Mouse (Mus musculus): ENCODE results near the gene Gnb5. TPM values are rescaled to one million over a fixed set of nuclear protein-coding genes. Genes with fewer than 3 reads are reported as not detected.

Gnb5 gene
- total and polyA plus RNA-seq, 3 experiments, result 3.1 to 6.5 (median 4.7) TPM

GRCm38 (mm10) chr9:75275051-75275450 is 31.0 kb upstream of the Gnb5 start:
- Histone ChIP-seq H3K27me3 (replicated peaks) (no peaks in the 10 kb centered on the region), H3K9me3 (replicated peaks; ENCODE audit: low read length) (peaks cover 4% of the 10 kb centered on the region), H3K4me3 (replicated peaks in 1 of 3; ENCODE audit: low read depth in 2 of 3, low read length in 2 of 3, poor library complexity in 1 of 3) (peak overlapping the region; percentile 21 to 55 (median 39)), H3K79me2 (replicated peaks; ENCODE audit: control insufficient read depth, extremely low read depth, insufficient read depth, poor library complexity, severe bottlenecking) (no peaks in the 10 kb centered on the region), H3K4me2 (ENCODE audit: insufficient read depth, low read depth, poor library complexity, severe bottlenecking) (no peak overlapping the region), H3K4me1 (ENCODE audit: control insufficient read depth in 1 of 2, insufficient read depth in 2 of 2) (peaks cover 10 to 38% of the 10 kb centered on the region in 2 experiments), H3K27ac (ENCODE audit: insufficient read depth, low read depth) (peak overlapping the region; percentile 32; the same call in 1 of the 2 replicates), H3K9ac (ENCODE audit: insufficient read depth, low read depth) (peak overlapping the region; percentile 10; the same call in 1 of the 2 replicates), H3K36me3 (replicated peaks in 1 of 2; ENCODE audit: control insufficient read depth in 1 of 2, insufficient read depth in 1 of 2, low read length in 1 of 2) (peaks cover 8 to 36% of the 10 kb centered on the region in 2 experiments)
- in situ Hi-C loops (cut with MboI; ENCODE audit: low pct_ligation_motif_present, low pct_unique_long_range_greater_than_20kb, low sequenced_read_pairs) (loop anchor here (10.0 kb wide), 2 partner anchors 70 to 370 kb away; no protein-coding TSS in a partner anchor), dilution Hi-C loops (cut with MboI; ENCODE audit: extremely low pct_ligation_motif_present, extremely low pct_unique_long_range_greater_than_20kb, low sequenced_read_pairs) (no loop called here)
- peak; percentile 88 for DNase-seq (ENCODE audit: extremely low read depth)
- TF ChIP-seq TCF12 (IDR thresholded peaks at IDR 0.05; ENCODE audit: low read depth, low read length), result peak; percentile 56; the same call in 1 of the 2 replicates
- TF ChIP-seq HCFC1 (IDR thresholded peaks at IDR 0.05; ENCODE audit: low read depth, low read length), result no peak; the same call in 1 of the 2 replicates
- no peak for TF ChIP-seq CHD2 (IDR thresholded peaks at IDR 0.05; ENCODE audit: low read length)
- peak; percentile 87 for TF ChIP-seq NRF1 (IDR thresholded peaks at IDR 0.05; ENCODE audit: low read depth, low read length)
- peak in 1 of 2 experiments; percentile 84; a peak in 2 of 4 replicates for TF ChIP-seq CTCF (conservative IDR thresholded peaks at IDR 0.05 in 1 of 2, IDR thresholded peaks at IDR 0.05 in 1 of 2; ENCODE audit: low read depth in 2 of 2, low read length in 2 of 2)
- TF ChIP-seq MXI1 (IDR thresholded peaks at IDR 0.05; ENCODE audit: low read depth, low read length), result peak; percentile 32; the same call in 1 of the 2 replicates
- no peak for TF ChIP-seq PAX5 (IDR thresholded peaks at IDR 0.05; ENCODE audit: low read length)
- TF ChIP-seq BHLHE40 (IDR thresholded peaks at IDR 0.05; ENCODE audit: low read depth, low read length), result peak; percentile 47
- peak; percentile 19 for TF ChIP-seq ZC3H11A (IDR thresholded peaks at IDR 0.05; ENCODE audit: low read depth, low read length)
- peak; percentile 90 for TF ChIP-seq RAD21 (IDR thresholded peaks at IDR 0.05; ENCODE audit: low read depth, low read length)
- TF ChIP-seq NELFE (IDR thresholded peaks at IDR 0.05; ENCODE audit: low read depth, low read length), result 0 out of 2 replicates have a peak, but pooled peaks have one; percentile 29
- TF ChIP-seq POLR2AphosphoS2 (IDR thresholded peaks at IDR 0.05; ENCODE audit: low read depth, low read length), result no peak
- peak; percentile 49; the same call in 1 of the 2 replicates for TF ChIP-seq MYC (IDR thresholded peaks at IDR 0.05; ENCODE audit: low read depth, low read length)
- TF ChIP-seq TBP (conservative IDR thresholded peaks at IDR 0.05; ENCODE audit: low read depth, low read length), result 0 out of 2 replicates have a peak, but pooled peaks have one; percentile 67
- TF ChIP-seq SMC3 (IDR thresholded peaks at IDR 0.05; ENCODE audit: low read depth, low read length), result peak; percentile 78
- peak; percentile 63; the same call in 1 of the 2 replicates for TF ChIP-seq MEF2A (IDR thresholded peaks at IDR 0.05; ENCODE audit: borderline replicate concordance, low read depth, low read length)
- no peak for TF ChIP-seq UBTF (IDR thresholded peaks at IDR 0.05; ENCODE audit: low read depth, low read length)
- TF ChIP-seq POLR2A (IDR thresholded peaks at IDR 0.05; ENCODE audit: low read depth, low read length), result peak; percentile 46; the same call in 1 of the 2 replicates
- no peak for TF ChIP-seq ZMIZ1 (IDR thresholded peaks at IDR 0.05; ENCODE audit: low read depth, low read length)

GRCm38 (mm10) chr9:75280814-75281213 is 25.3 kb upstream of the Gnb5 start:
- H3K27ac ChIP-seq (ENCODE audit: insufficient read depth, low read depth), result no peak overlapping the region

More at GRCm38 (mm10) chr9:75280814-75281213, 25.3 kb upstream of the Gnb5 start:
- Histone ChIP-seq H3K9ac (ENCODE audit: insufficient read depth, low read depth) (no peak overlapping the region), H3K4me3 (replicated peaks in 1 of 3; ENCODE audit: low read depth in 2 of 3, low read length in 2 of 3, poor library complexity in 1 of 3) (no peak overlapping the region), H3K9me3 (replicated peaks; ENCODE audit: low read length) (no peaks in the 10 kb centered on the region), H3K36me3 (replicated peaks in 1 of 2; ENCODE audit: control insufficient read depth in 1 of 2, insufficient read depth in 1 of 2, low read length in 1 of 2) (peaks cover 2 to 32% of the 10 kb centered on the region in 2 experiments), H3K4me2 (ENCODE audit: insufficient read depth, low read depth, poor library complexity, severe bottlenecking) (no peak overlapping the region), H3K4me1 (ENCODE audit: control insufficient read depth in 1 of 2, insufficient read depth in 2 of 2) (peaks cover 11 to 41% of the 10 kb centered on the region in 2 experiments), H3K79me2 (replicated peaks; ENCODE audit: control insufficient read depth, extremely low read depth, insufficient read depth, poor library complexity, severe bottlenecking) (no peaks in the 10 kb centered on the region), H3K27me3 (replicated peaks) (no peaks in the 10 kb centered on the region)
- dilution Hi-C loops (cut with MboI; ENCODE audit: extremely low pct_ligation_motif_present, extremely low pct_unique_long_range_greater_than_20kb, low sequenced_read_pairs) (no loop called here), in situ Hi-C loops (cut with MboI; ENCODE audit: low pct_ligation_motif_present, low pct_unique_long_range_greater_than_20kb, low sequenced_read_pairs) (loop anchor here (10.0 kb wide), 1 partner anchor 226 kb away; no protein-coding TSS in a partner anchor)
- DNase-seq (ENCODE audit: extremely low read depth), result peak; percentile 66
- TF ChIP-seq USF1 (IDR thresholded peaks at IDR 0.05; ENCODE audit: low read depth, low read length), result no peak
- no peak for TF ChIP-seq NELFE (IDR thresholded peaks at IDR 0.05; ENCODE audit: low read depth, low read length)
- TF ChIP-seq SMC3 (IDR thresholded peaks at IDR 0.05; ENCODE audit: low read depth, low read length), result peak; percentile 64
- TF ChIP-seq POLR2A (IDR thresholded peaks at IDR 0.05; ENCODE audit: low read depth, low read length), result no peak
- TF ChIP-seq JUN (IDR thresholded peaks at IDR 0.05; ENCODE audit: insufficient read depth, low read depth, low read length), result no peak
- TF ChIP-seq RAD21 (IDR thresholded peaks at IDR 0.05; ENCODE audit: low read depth, low read length), result peak; percentile 70
- TF ChIP-seq RCOR1 (conservative IDR thresholded peaks at IDR 0.05; ENCODE audit: low read depth, low read length), result no peak
- no peak for TF ChIP-seq NRF1 (IDR thresholded peaks at IDR 0.05; ENCODE audit: low read depth, low read length)
- no peak for TF ChIP-seq GABPA (IDR thresholded peaks at IDR 0.05; ENCODE audit: insufficient replicate concordance, low read depth, low read length)
- no peak for TF ChIP-seq MXI1 (IDR thresholded peaks at IDR 0.05; ENCODE audit: low read depth, low read length)
- peak; percentile 49 to 78 for TF ChIP-seq CTCF (conservative IDR thresholded peaks at IDR 0.05 in 1 of 2, IDR thresholded peaks at IDR 0.05 in 1 of 2; ENCODE audit: low read depth in 2 of 2, low read length in 2 of 2)
- TF ChIP-seq MEF2A (IDR thresholded peaks at IDR 0.05; ENCODE audit: borderline replicate concordance, low read depth, low read length), result no peak
- TF ChIP-seq ZMIZ1 (IDR thresholded peaks at IDR 0.05; ENCODE audit: low read depth, low read length), result no peak
